ENCODE assay signal across 8 mouse cellular contexts in the genomic region with DNA sequence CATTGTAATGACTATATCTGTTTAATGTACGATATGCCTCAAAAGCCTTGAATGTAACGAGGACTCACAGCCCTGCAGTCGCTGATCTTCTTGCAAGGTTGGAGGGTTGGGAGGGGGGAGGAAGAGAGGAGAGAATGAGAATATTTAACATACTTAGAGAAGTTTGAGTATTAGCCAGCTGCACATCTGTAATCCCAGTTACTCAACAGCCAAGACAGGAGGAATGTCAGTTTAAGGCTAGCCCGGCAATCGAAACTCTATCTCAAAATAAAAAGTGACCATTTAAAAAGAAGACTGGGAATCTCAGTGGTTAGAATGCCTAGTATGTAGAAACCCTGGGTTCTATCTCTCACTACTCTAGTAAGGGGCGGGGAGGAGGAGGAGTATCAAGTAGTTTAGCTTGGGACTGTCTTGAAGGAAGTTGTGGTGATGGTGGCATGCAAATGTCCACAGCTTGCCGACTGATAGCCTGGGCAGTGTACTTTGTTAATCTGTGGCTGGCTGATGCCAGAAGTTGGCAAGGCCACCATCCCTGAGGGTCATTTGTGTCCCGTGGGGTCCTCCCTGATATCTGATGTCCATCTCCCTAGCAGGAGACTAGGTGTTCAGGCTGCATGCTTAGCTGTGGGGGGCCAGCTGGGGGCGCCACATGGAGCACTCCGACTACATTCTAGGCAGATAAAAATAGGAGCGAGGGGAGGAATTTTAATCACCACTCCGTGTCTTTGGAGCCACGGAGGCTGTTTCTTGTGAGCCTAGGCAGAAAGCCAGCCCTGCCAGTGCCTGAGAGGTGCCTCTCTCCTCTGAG. TPM values are rescaled to one million over a fixed set of nuclear protein-coding genes. Genes with fewer than 3 reads are reported as not detected.
A peak's percentile ranks its signal among the peaks of the same experiment; 100 is the strongest.
DNase-seq lines count a peak whose midpoint lies in the region; ATAC-seq and TF ChIP-seq lines count a peak whose summit lies in the region.

No protein-coding gene starts in this region.

- H3K4me3 ChIP-seq in hindbrain, embryonic 10.5 days, result no peak overlapping the region
- no peak overlapping the region for H3K4me3 ChIP-seq in hindbrain, embryonic 12.5 days
- no peak overlapping the region for H3K4me3 ChIP-seq in limb, embryonic 14.5 days (replicated peaks; ENCODE audit: low read length)

- peaks cover 35% of the 10 kb centered on the region for H3K36me3 ChIP-seq in hindbrain, embryonic 10.5 days
- H3K36me3 ChIP-seq in hindbrain, embryonic 12.5 days, result no peaks in the 10 kb centered on the region
- H3K36me3 ChIP-seq in limb, embryonic 14.5 days (ENCODE audit: control insufficient read depth, insufficient read depth, low read length), result no peaks in the 10 kb centered on the region
- no peaks in the 10 kb centered on the region for H3K36me3 ChIP-seq in splenic B cell, adult 2 months (ENCODE audit: control insufficient read depth, insufficient read depth, low read length, poor library complexity, severe bottlenecking)

- no peaks in the 10 kb centered on the region for H3K27me3 ChIP-seq in hindbrain, embryonic 10.5 days (ENCODE audit: insufficient read depth, poor library complexity, severe bottlenecking)
- H3K27me3 ChIP-seq in hindbrain, embryonic 12.5 days, result no peaks in the 10 kb centered on the region
- H3K27me3 ChIP-seq in limb, embryonic 14.5 days (ENCODE audit: control insufficient read depth, insufficient read depth, low read length), result no peaks in the 10 kb centered on the region
- no peaks in the 10 kb centered on the region for H3K27me3 ChIP-seq in splenic B cell, adult 2 months (ENCODE audit: control insufficient read depth, insufficient read depth, low read length, poor library complexity, severe bottlenecking)

- WGBS in hindbrain, embryonic 10.5 days, result 77% methylated on average over 13 of the region's 13 CpGs
- WGBS in hindbrain, embryonic 12.5 days, result 66% methylated on average over 13 of the region's 13 CpGs
- 48% methylated on average over 13 of the region's 13 CpGs for WGBS in limb, embryonic 14.5 days

- DNase-seq in hindbrain, embryonic 10.5 days (ENCODE audit: low spot score), result peak; percentile 34
- peak; percentile 36 for DNase-seq in urinary bladder, postnatal 14 days (ENCODE audit: low spot score)
- DNase-seq in urinary bladder, adult 18-20 months (ENCODE audit: low spot score in 2 of 2), result no peak
- peak; percentile 49 for DNase-seq in limb, embryonic 14.5 days (ENCODE audit: low spot score)
- peak; percentile 66 for DNase-seq in splenic B cell, adult 2 months (ENCODE audit: low read depth, low spot score)
- DNase-seq in cerebellum, adult 8-10 months, result no peak

- H3K9me3 ChIP-seq in hindbrain, embryonic 10.5 days, result no peaks in the 10 kb centered on the region
- H3K9me3 ChIP-seq in hindbrain, embryonic 12.5 days (replicated peaks), result no peaks in the 10 kb centered on the region
- H3K9me3 ChIP-seq in limb, embryonic 14.5 days (ENCODE audit: control insufficient read depth, low read length), result no peaks in the 10 kb centered on the region

- H3K9ac ChIP-seq in hindbrain, embryonic 12.5 days, result no peak overlapping the region
- no peak overlapping the region for H3K9ac ChIP-seq in limb, embryonic 14.5 days (ENCODE audit: low read depth, low read length, severe bottlenecking)

- ATAC-seq in hindbrain, embryonic 12.5 days (ENCODE audit: low FRiP score), result no peak
- ATAC-seq in hematopoietic stem cell, adult 5-6 weeks (replicated peaks in 1 of 2; ENCODE audit: insufficient read depth in 1 of 2, low FRiP score in 2 of 2, low TSS enrichment in 1 of 2, low read depth in 1 of 2, poor library complexity in 2 of 2, severe bottlenecking in 2 of 2), result 0 out of 4 replicates have a peak, but pooled peaks have one; percentile 8 to 19
- 0 out of 2 replicates have a peak, but pooled peaks have one; percentile 8 for ATAC-seq in limb, embryonic 14.5 days (ENCODE audit: low FRiP score, low read depth)

- H3K4me2 ChIP-seq in hindbrain, embryonic 12.5 days (replicated peaks), result no peak overlapping the region
- H3K4me2 ChIP-seq in limb, embryonic 14.5 days (replicated peaks; ENCODE audit: low read depth, low read length, severe bottlenecking), result no peak overlapping the region

- peak overlapping the region; percentile 40; the same call in 1 of the 2 replicates for H3K27ac ChIP-seq in hindbrain, embryonic 10.5 days
- no peak overlapping the region; the same call in 1 of the 2 replicates for H3K27ac ChIP-seq in hindbrain, embryonic 12.5 days
- 0 out of 2 replicates have a peak overlapping the region, but pooled peaks have one; percentile 19 for H3K27ac ChIP-seq in limb, embryonic 14.5 days (replicated peaks; ENCODE audit: low read depth, low read length)

- no peak for TF ChIP-seq POLR2A in limb, embryonic 14.5 days (IDR thresholded peaks at IDR 0.05; ENCODE audit: borderline replicate concordance, extremely low read depth, insufficient read depth, insufficient read length)

- peaks cover 86% of the 10 kb centered on the region for H3K4me1 ChIP-seq in hindbrain, embryonic 10.5 days (replicated peaks)
- H3K4me1 ChIP-seq in hindbrain, embryonic 12.5 days, result peaks cover 65% of the 10 kb centered on the region
- H3K4me1 ChIP-seq in limb, embryonic 14.5 days (ENCODE audit: control insufficient read depth, insufficient read depth, low read length), result peaks cover 68% of the 10 kb centered on the region

RNA-seq across cellular contexts. Expression of a gene that starts 46.4 kb away (rescaled TPM):
- polyA plus RNA-seq in hindbrain, embryonic 10.5 days (2016; fragmentation: Nextera tagmentation; extraction: Ambion mirVana), result 124 and 125 TPM in 2 replicates
- 106 and 111 TPM in 2 replicates for polyA plus RNA-seq in hindbrain, embryonic 12.5 days (2016; fragmentation: Nextera tagmentation; extraction: Ambion mirVana)
- 1.1 TPM in 1 of 2 replicates, not detected in the other for total RNA-seq in hematopoietic stem cell, adult 5-6 weeks (2017)
- 48.6 and 61.4 TPM in 2 replicates for polyA plus RNA-seq in limb, embryonic 14.5 days (2012; rRNA removed)
- polyA plus RNA-seq in limb, embryonic 14.5 days (2014; fragmentation: Nextera tagmentation; extraction: Ambion mirVana), result 53.9 and 66.4 TPM in 2 replicates

Comparison
In these comparisons a context has a peak if more than half of its experiments do, and no peak if none do; other contexts are left out.
1. DNase-seq: peak in hindbrain, embryonic 10.5 days (single experiment), urinary bladder, postnatal 14 days (single experiment), limb, embryonic 14.5 days (single experiment) and splenic B cell, adult 2 months (single experiment); none in urinary bladder, adult 18-20 months (0 of 2) and cerebellum, adult 8-10 months (single experiment).